Mouse (Mus musculus) left cerebral cortex, adult 2 months (tissue): ENCODE data around the gene Nek3. TPM values are rescaled to one million over a fixed set of nuclear protein-coding genes. Genes with fewer than 3 reads are reported as not detected.

ENCODE experiments used
- DNase-seq, 2 experiments: peaks; one replicate each; pipeline ENCODE4 v3.0.0; 2021 to 2022; ENCODE audit warnings: low spot score in 2 of 2, mixed read lengths in 1 of 2; ENCODE audit errors: extremely low spot score in 1 of 2
- H3K27ac ChIP-seq: fragments of 200-600 bp; 2 replicates; pipeline ENCODE4 v1.8.1; 2022
- H3K4me3 ChIP-seq: fragments of 200-600 bp; 2 replicates; pipeline ENCODE4 v1.8.1; 2022
- CTCF ChIP-seq: fragments of 200-600 bp; IDR thresholded peaks from 2 replicates; pipeline ENCODE4 v1.8.1; 2022; ENCODE audit warnings: antibody characterized with exemption, mild to moderate bottlenecking, moderate library complexity
- intact Hi-C: fragments of 180-260 bp; cut with DNase I; formaldehyde crosslinking; loops from one replicate; pipeline ENCODE4 v1.15.1; 2025
- long read RNA-seq, 2 experiments: library from polyadenylated mRNA; stranded (forward); transcript quantifications; one replicate each; pipeline ENCODE4 v2.0.0; 2021; ENCODE audit warnings: borderline mapping rate in 2 of 2
- total RNA-seq, 2 experiments: library from RNA; stranded (reverse); gene quantifications; 2 replicates each; pipeline ENCODE4 v1.2.3; 2021

Nek3 gene
- 1 to 10 TPM; 1.3 to 1.9 TPM for total RNA-seq
- long read RNA-seq, experiment 1, partial matches to known transcripts, result 0 of 1 reads
- long read RNA-seq, experiment 1, other reads (novel, unspliced or antisense), result 0 of 1 reads
- long read RNA-seq, experiment 2, result 0 reads

GRCm38 (mm10) chr8:22166080-22166603 lies at the start of gene Nek3:
Gene Nek3, minus strand, starts transcription at chr8:22166435.
- peak within 1 kb of the TSS; percentile 56 for H3K4me3 ChIP-seq
- DNase-seq, result peak; percentile 76 to 82
- peak within 1 kb of the TSS; percentile 73 for H3K27ac ChIP-seq
- intact Hi-C loops, result loop anchor here (2.0 to 5.0 kb wide), 3 partner anchors 27 to 174 kb away; partner anchors contain the start of genes Alg11, Atp7b and Vps36
- peak; percentile 71 for TF ChIP-seq CTCF

GRCm38 (mm10) chr8:22214826-22215225 lies 48.6 kb upstream of the Nek3 start:
- Histone ChIP-seq H3K4me3 (no peak overlapping the region), H3K27ac (no peak overlapping the region)
- TF ChIP-seq CTCF, result no peak
- intact Hi-C loops, result no loop called here
- DNase-seq, result no peak

- intact Hi-C loops, result no loop called here
- H3K4me3 ChIP-seq, result no peak overlapping the region
- no peak overlapping the region for H3K27ac ChIP-seq
- TF ChIP-seq CTCF, result no peak
- DNase-seq, result no peak
These were observed 42.8 kb upstream of the Nek3 start for GRCm38 (mm10) chr8:22209012-22209411.

- DNase-seq, result no peak
- Histone ChIP-seq H3K27ac (no peak overlapping the region), H3K4me3 (no peak overlapping the region)
- intact Hi-C loops, result no loop called here
- TF ChIP-seq CTCF, result no peak
These were observed 41.3 kb upstream of the Nek3 start for GRCm38 (mm10) chr8:22207535-22207934.

GRCm38 (mm10) chr8:22199481-22199880 lies 33.2 kb upstream of the Nek3 start:
- intact Hi-C loops, result no loop called here
- no peak for DNase-seq
- H3K27ac ChIP-seq, result no peak overlapping the region
- peak; percentile 11 for TF ChIP-seq CTCF
- no peak overlapping the region for H3K4me3 ChIP-seq

- no peak for TF ChIP-seq CTCF
- no peak for DNase-seq
- H3K4me3 ChIP-seq, result no peak overlapping the region
- intact Hi-C loops, result no loop called here
- no peak overlapping the region for H3K27ac ChIP-seq
These were observed 31.7 kb upstream of the Nek3 start for GRCm38 (mm10) chr8:22197914-22198313.

GRCm38 (mm10) chr8:22193432-22194010 lies 27.3 kb upstream of the Nek3 start:
- peak overlapping the region; percentile 94 for H3K4me3 ChIP-seq
- no peak for DNase-seq
- no peak for TF ChIP-seq CTCF
- intact Hi-C loops, result loop anchor here (2.0 kb wide), 3 partner anchors 27 to 205 kb away; partner anchors contain the start of genes Nek3 and Slc25a15
- H3K27ac ChIP-seq, result peak overlapping the region; percentile 98

GRCm38 (mm10) chr8:22192660-22193431 lies 26.6 kb upstream of the Nek3 start, which contains the start of gene Vps36:
Gene Vps36, plus strand, starts transcription at chr8:22192809.
- peak; percentile 98 for TF ChIP-seq CTCF
- intact Hi-C loops, result loop anchor here (1.0 to 2.0 kb wide), 4 partner anchors 26 to 218 kb away; partner anchors contain the start of genes Mrps31, Nek3 and Slc25a15

GRCm38 (mm10) chr8:22185431-22186397 lies 19.5 kb upstream of the Nek3 start, which contains the start of gene Ckap2:
Gene Ckap2, minus strand, starts transcription at chr8:22185819.
- DNase-seq, result peak; percentile 77 to 82
- no peak within 1 kb of the TSS for H3K27ac ChIP-seq
- TF ChIP-seq CTCF, result no peak
- intact Hi-C loops, result loop anchor here (2.0 kb wide), 1 partner anchor 13 kb away; no protein-coding TSS in a partner anchor
- peak within 1 kb of the TSS; percentile 76 for H3K4me3 ChIP-seq

More at GRCm38 (mm10) chr8:22192660-22193431, 26.6 kb upstream of the Nek3 start, which contains the start of gene Vps36:
- Histone ChIP-seq H3K27ac (peak within 1 kb of the TSS; percentile 98), H3K4me3 (peak within 1 kb of the TSS; percentile 94)
- DNase-seq, result peak; percentile 87 to 93

- intact Hi-C loops, result no loop called here
- no peak for TF ChIP-seq CTCF
- Histone ChIP-seq H3K4me3 (peak overlapping the region; percentile 76), H3K27ac (no peak overlapping the region)
- DNase-seq, result no peak
These were observed 18.6 kb upstream of the Nek3 start for GRCm38 (mm10) chr8:22184884-22185283.

GRCm38 (mm10) chr8:22175966-22176365 lies 9.7 kb upstream of the Nek3 start:
- intact Hi-C loops, result no loop called here
- Histone ChIP-seq H3K4me3 (no peak overlapping the region), H3K27ac (no peak overlapping the region)
- DNase-seq, result no peak
- no peak for TF ChIP-seq CTCF
